Mouse (Mus musculus): Measurements from ENCODE around the gene Fam174b.

GRCm38 (mm10) chr7:73746836-73747235, 6.7 kb downstream of the Fam174b start:
- no peak for TF ChIP-seq CTCF (IDR thresholded peaks at IDR 0.05; ENCODE audit: borderline replicate concordance, insufficient read depth, low read length)
- no peak for TF ChIP-seq POLR2A (IDR thresholded peaks at IDR 0.05; ENCODE audit: low read depth, low read length)
